Mouse (Mus musculus) T-helper 2 cell (primary cell): ENCODE results near the gene Actl6a.

Experiments used
- in situ Hi-C: fragments of 300-600 bp; cut with MboI, MseI; formaldehyde crosslinking; loops from one replicate; pipeline ENCODE4 v1.15.1; 2025; ENCODE audit warnings: high pct_unique_total_duplicates

Gene Actl6a

GRCm38 (mm10) chr3:32694211-32694610 is 11.9 kb upstream of the Actl6a start:
- in situ Hi-C loops: loop anchor here (25.0 kb wide), 1 partner anchor 357 kb away; no protein-coding TSS in a partner anchor

- in situ Hi-C loops: loop anchor here (25.0 kb wide), 1 partner anchor 358 kb away; no protein-coding TSS in a partner anchor
Observed at GRCm38 (mm10) chr3:32694737-32695582, 11.1 kb upstream of the Actl6a start.

GRCm38 (mm10) chr3:32695583-32695980 is 10.5 kb upstream of the Actl6a start:
- in situ Hi-C loops: loop anchor here (25.0 kb wide), 1 partner anchor 358 kb away; no protein-coding TSS in a partner anchor

- in situ Hi-C loops: loop anchor here (25.0 kb wide), 1 partner anchor 361 kb away; no protein-coding TSS in a partner anchor
Observed at GRCm38 (mm10) chr3:32698228-32698863, 7.8 kb upstream of the Actl6a start.

GRCm38 (mm10) chr3:32704021-32704420 is 2.1 kb upstream of the Actl6a start:
- in situ Hi-C loops: loop anchor here (10.0 to 25.0 kb wide), 3 partner anchors 167 to 1742 kb away; partner anchors contain the start of genes Mfn1, Phc3 and Ttc14

- in situ Hi-C loops: loop anchor here (10.0 to 25.0 kb wide), 3 partner anchors 167 to 1742 kb away; partner anchors contain the start of genes Mfn1, Phc3 and Ttc14
Observed at GRCm38 (mm10) chr3:32704632-32705031, 1.5 kb upstream of the Actl6a start.

GRCm38 (mm10) chr3:32708052-32708367 is 1.9 kb downstream of the Actl6a start:
- in situ Hi-C loops: loop anchor here (10.0 to 25.0 kb wide), 3 partner anchors 171 to 1746 kb away; partner anchors contain the start of genes Mfn1, Phc3 and Ttc14

- in situ Hi-C loops: loop anchor here (10.0 to 25.0 kb wide), 3 partner anchors 171 to 1746 kb away; partner anchors contain the start of genes Mfn1, Phc3 and Ttc14
Observed at GRCm38 (mm10) chr3:32708368-32709231, 2.5 kb downstream of the Actl6a start.

GRCm38 (mm10) chr3:32709388-32709787 is 3.3 kb downstream of the Actl6a start:
- in situ Hi-C loops: loop anchor here (10.0 to 25.0 kb wide), 3 partner anchors 172 to 1747 kb away; partner anchors contain the start of genes Mfn1, Phc3 and Ttc14

- in situ Hi-C loops: loop anchor here (25.0 kb wide), 2 partner anchors 176 to 1751 kb away; partner anchors contain the start of genes Mfn1 and Phc3
Observed at GRCm38 (mm10) chr3:32713711-32714110, 7.6 kb downstream of the Actl6a start.

GRCm38 (mm10) chr3:32717403-32717802 is 11.3 kb downstream of the Actl6a start:
- in situ Hi-C loops: loop anchor here (25.0 kb wide), 2 partner anchors 180 to 1755 kb away; partner anchors contain the start of genes Mfn1 and Phc3

- in situ Hi-C loops: loop anchor here (25.0 kb wide), 2 partner anchors 181 to 1756 kb away; partner anchors contain the start of genes Mfn1 and Phc3
Observed at GRCm38 (mm10) chr3:32718271-32718670, 12.2 kb downstream of the Actl6a start.

- in situ Hi-C loops: loop anchor here (10.0 to 25.0 kb wide), 3 partner anchors 187 to 1762 kb away; partner anchors contain the start of genes Mfn1 and Phc3
Observed at GRCm38 (mm10) chr3:32724191-32724590, 18.1 kb downstream of the Actl6a start.

GRCm38 (mm10) chr3:32725951-32726350 is 19.9 kb downstream of the Actl6a start:
- in situ Hi-C loops: loop anchor here (10.0 to 25.0 kb wide), 2 partner anchors 1089 to 1336 kb away; no protein-coding TSS in a partner anchor

GRCm38 (mm10) chr3:32727861-32728260 is 21.8 kb downstream of the Actl6a start:
- in situ Hi-C loops: loop anchor here (10.0 to 25.0 kb wide), 2 partner anchors 1087 to 1334 kb away; no protein-coding TSS in a partner anchor

- in situ Hi-C loops: loop anchor here (25.0 kb wide), 1 partner anchor 1326 kb away; no protein-coding TSS in a partner anchor
Observed at GRCm38 (mm10) chr3:32736244-32737171, 30.4 kb downstream of the Actl6a start, which contains the start of gene Ndufb5. Gene Ndufb5 (plus strand): TSS chr3:32736990.

GRCm38 (mm10) chr3:32737172-32737655 is 31.1 kb downstream of the Actl6a start, which contains the start of gene Mrpl47:
Gene Mrpl47 (minus strand): TSS chr3:32737605.
- in situ Hi-C loops: loop anchor here (25.0 kb wide), 1 partner anchor 1325 kb away; no protein-coding TSS in a partner anchor

- in situ Hi-C loops: loop anchor here (25.0 kb wide), 1 partner anchor 1324 kb away; no protein-coding TSS in a partner anchor
Observed at GRCm38 (mm10) chr3:32738549-32738948, 32.5 kb downstream of the Actl6a start.
